Mouse (Mus musculus) intestine, embryonic 15.5 days (tissue): ENCODE results near the gene Wap. TPM values are rescaled to one million over a fixed set of nuclear protein-coding genes. Genes with fewer than 3 reads are reported as not detected.

Source experiments
- ATAC-seq: fragments of 200-750 bp; cut with Nextera tagmentation; 2 replicates; pipeline ENCODE4 v1.8.0; 2017; ENCODE audit warnings: moderate TSS enrichment, moderate library complexity
- H3K27ac ChIP-seq: fragments of 300-500 bp; sonication (generic); 2 replicates; pipeline ENCODE4 v1.5.1; 2015; ENCODE audit warnings: mild to moderate bottlenecking, inconsistent platforms
- H3K27me3 ChIP-seq: fragments of 300-500 bp; sonication (generic); replicated peaks from 2 replicates; pipeline ENCODE4 v1.6.1; 2015; ENCODE audit warnings: inconsistent platforms
- H3K36me3 ChIP-seq: fragments of 300-500 bp; sonication (generic); 2 replicates; pipeline ENCODE4 v1.6.1; 2015; ENCODE audit warnings: inconsistent platforms
- H3K4me1 ChIP-seq: fragments of 300-500 bp; sonication (generic); replicated peaks from 2 replicates; pipeline ENCODE4 v1.6.1; 2015; ENCODE audit warnings: inconsistent platforms
- H3K4me2 ChIP-seq: fragments of 300-500 bp; sonication (generic); replicated peaks from 2 replicates; pipeline ENCODE4 v1.6.1; 2015; ENCODE audit warnings: mild to moderate bottlenecking, inconsistent platforms
- H3K4me3 ChIP-seq: fragments of 300-500 bp; sonication (generic); replicated peaks from 2 replicates; pipeline ENCODE4 v1.5.1; 2015; ENCODE audit warnings: inconsistent platforms
- H3K9ac ChIP-seq: fragments of 300-500 bp; sonication (generic); 2 replicates; pipeline ENCODE4 v1.6.1; 2015; ENCODE audit warnings: inconsistent platforms
- H3K9me3 ChIP-seq: fragments of 300-500 bp; sonication (generic); 2 replicates; pipeline ENCODE4 v1.6.1; 2016; ENCODE audit warnings: inconsistent platforms
- WGBS: fragments of 180-500 bp; shearing (Covaris S2); methylation state at CpG from one replicate; pipeline ENCODE4 v1.1.7; 2015; 5-methylcytosine and 5-hydroxymethylcytosine counted together
- polyA plus RNA-seq: library from polyadenylated mRNA; unstranded; fragments of >200 nt; fragmentation: Nextera tagmentation; extraction: Ambion mirVana; gene quantifications from 2 replicates; pipeline ENCODE4 v1.2.1, GENCODE M21; 2015

The Wap gene
- not detected in 2 replicates for polyA plus RNA-seq

DNA sequence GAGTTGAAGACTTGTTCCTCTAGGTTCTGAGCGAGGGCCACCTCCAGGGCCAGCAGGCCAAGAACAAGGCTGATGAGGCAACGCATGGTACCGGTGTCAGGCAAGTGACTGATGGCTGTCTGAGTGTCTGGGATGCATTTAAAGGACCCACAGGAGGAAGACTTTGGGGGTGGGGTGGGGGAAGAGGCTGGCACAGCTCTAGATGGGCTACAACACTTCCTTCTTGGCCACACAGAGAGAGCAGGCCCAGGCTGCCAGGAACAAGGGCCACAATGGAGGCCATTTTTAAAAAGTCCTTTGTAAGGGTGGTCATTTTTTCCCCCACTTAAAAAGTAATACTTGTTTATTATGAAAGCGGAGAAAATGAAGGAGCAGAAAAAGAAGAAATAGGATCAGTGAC lies at the start of gene Wap:
Wap (minus strand) TSS at position 101 of the 400 bp plus-strand sequence.
- no peak for ATAC-seq
- H3K4me3 ChIP-seq = no peak within 1 kb of the TSS
- WGBS = 88% methylated on average over 4 of the region's 4 CpGs

DNA sequence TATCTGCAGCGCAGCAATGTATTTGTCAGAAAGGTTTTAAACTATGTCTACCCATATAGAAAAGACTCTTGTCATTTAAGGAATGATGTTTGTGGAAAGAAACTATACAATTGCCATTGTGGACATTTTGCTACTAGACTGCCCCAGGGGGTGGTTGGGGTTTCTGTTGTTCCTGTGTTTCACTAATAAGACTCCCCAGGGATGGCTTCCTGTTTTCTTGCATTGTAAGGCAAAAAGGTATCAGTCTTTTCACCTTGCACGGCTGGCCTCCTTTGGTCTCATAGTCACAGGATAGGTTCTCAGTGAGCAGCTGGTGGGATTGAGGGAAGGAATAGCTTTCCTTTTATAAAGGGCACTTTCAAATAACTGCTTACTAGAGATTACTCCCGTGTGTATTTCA lies 46.3 kb upstream of the Wap start:
- Histone ChIP-seq H3K9ac (no peak overlapping the region), H3K9me3 (no peaks in the 10 kb centered on the region), H3K4me3 (no peak overlapping the region), H3K27ac (no peak overlapping the region), H3K4me1 (0 out of 2 replicates have a peak, but pooled peaks cover under 1% of the 10 kb centered on the region), H3K4me2 (no peak overlapping the region), H3K27me3 (no peaks in the 10 kb centered on the region), H3K36me3 (no peaks in the 10 kb centered on the region)
- WGBS = 77% methylated on average over 3 of the region's 3 CpGs
- no peak for ATAC-seq

More for the DNA sequence above, at the start of gene Wap:
- Histone ChIP-seq H3K36me3 (no peaks in the 10 kb centered on the region), H3K9me3 (no peaks in the 10 kb centered on the region), H3K27me3 (no peaks in the 10 kb centered on the region), H3K4me2 (no peak within 1 kb of the TSS), H3K4me1 (no peaks in the 10 kb centered on the region), H3K27ac (no peak within 1 kb of the TSS), H3K9ac (no peak within 1 kb of the TSS)

DNA sequence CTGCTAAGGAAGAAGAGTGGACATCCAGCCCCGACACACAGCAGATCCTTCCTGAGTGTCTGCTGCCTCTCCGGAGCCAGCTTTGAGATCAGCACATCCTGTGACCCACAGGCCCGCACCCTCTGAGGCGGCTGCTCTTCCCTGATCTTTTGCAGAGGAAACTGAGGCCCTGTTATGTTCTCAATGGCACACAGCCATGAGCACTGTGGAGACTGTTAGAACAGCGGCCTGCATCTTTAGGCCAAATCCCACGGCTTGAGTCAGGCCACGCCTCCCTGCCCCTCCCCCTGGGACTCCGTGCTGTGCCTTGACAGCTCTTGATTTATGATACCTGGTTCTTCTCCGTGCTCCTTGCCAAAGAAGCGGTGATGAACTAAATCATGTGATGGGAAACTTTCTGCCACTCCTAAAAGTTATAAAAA lies 42.0 kb upstream of the Wap start:
- peak overlapping the region; percentile 48 for H3K4me2 ChIP-seq
- 0 out of 2 replicates have a peak, but pooled peaks cover 6% of the 10 kb centered on the region for H3K4me1 ChIP-seq
- H3K36me3 ChIP-seq = no peaks in the 10 kb centered on the region
- peak; percentile 88 for ATAC-seq
- no peak overlapping the region for H3K4me3 ChIP-seq
- H3K9me3 ChIP-seq = no peaks in the 10 kb centered on the region
- H3K27me3 ChIP-seq = no peaks in the 10 kb centered on the region
- 12% methylated on average over 10 of the region's 10 CpGs for WGBS
- H3K27ac ChIP-seq = peak overlapping the region; percentile 64; the same call in 1 of the 2 replicates
- 0 out of 2 replicates have a peak overlapping the region, but pooled peaks have one; percentile 26 for H3K9ac ChIP-seq

DNA sequence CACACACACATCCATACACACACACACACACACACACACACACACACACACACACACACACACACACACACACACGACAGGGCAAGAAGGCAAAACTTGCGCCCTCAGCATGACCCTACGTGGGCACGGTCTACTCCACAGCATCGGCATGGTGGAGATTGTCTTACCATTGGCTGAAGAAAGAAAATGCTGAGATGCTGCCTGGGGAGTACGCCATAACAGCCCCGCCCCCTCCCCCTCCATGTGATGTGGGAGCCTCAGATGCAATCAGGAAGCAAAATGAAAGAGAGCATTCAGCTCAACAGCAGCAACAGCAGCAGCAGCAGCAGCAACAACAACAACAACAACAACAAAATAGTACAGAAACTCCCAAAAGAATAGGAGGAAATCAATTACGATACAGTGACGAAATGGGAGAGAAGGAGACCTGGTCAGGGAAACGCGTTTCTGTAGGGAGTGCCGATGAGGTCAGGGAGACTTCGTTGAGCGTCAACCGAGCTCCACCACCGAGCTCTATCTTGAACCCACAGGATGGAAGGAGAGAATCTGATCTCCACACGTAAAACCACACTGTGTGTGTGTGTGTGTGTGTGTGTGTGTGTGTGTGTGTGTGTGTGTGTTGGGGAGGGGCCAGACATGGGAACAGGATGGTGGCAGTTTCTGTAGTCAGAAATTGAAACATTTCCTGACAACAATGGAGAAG lies 41.4 kb upstream of the Wap start:
- Histone ChIP-seq H3K9me3 (no peaks in the 10 kb centered on the region), H3K4me1 (0 out of 2 replicates have a peak, but pooled peaks cover 6% of the 10 kb centered on the region), H3K4me3 (no peak overlapping the region), H3K9ac (0 out of 2 replicates have a peak overlapping the region, but pooled peaks have one; percentile 26), H3K27me3 (no peaks in the 10 kb centered on the region), H3K27ac (peak overlapping the region; percentile 64; the same call in 1 of the 2 replicates), H3K4me2 (peak overlapping the region; percentile 48), H3K36me3 (no peaks in the 10 kb centered on the region)
- ATAC-seq = peak; percentile 35; the same call in 1 of the 2 replicates
- WGBS = 56% methylated on average over 17 of the region's 17 CpGs

DNA sequence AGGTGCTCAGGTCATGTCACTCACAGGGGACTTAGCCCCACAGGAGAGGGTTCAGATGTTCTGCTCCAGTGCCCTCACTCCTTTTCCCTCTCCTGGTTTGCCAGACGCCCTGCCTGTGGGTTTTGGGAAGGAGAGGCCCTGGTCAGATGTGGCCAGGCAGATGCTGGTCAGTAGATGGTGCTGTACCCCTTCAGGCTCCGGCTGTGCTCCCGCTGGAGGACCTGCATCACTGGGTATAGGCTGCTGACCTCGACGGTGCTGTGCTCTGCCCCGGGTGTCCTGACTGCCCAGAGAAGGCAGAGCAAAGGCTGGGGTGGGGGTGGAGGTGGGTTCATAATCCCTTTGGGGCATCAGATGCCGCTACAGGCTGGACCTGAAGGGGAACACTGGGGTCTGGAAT lies 39.1 kb upstream of the Wap start:
- Histone ChIP-seq H3K27me3 (no peaks in the 10 kb centered on the region), H3K4me2 (no peak overlapping the region), H3K9me3 (no peaks in the 10 kb centered on the region), H3K9ac (no peak overlapping the region), H3K4me1 (0 out of 2 replicates have a peak, but pooled peaks cover 6% of the 10 kb centered on the region), H3K4me3 (no peak overlapping the region), H3K27ac (no peak overlapping the region), H3K36me3 (no peaks in the 10 kb centered on the region)
- 32% methylated on average over 7 of the region's 7 CpGs for WGBS
- ATAC-seq = no peak

DNA sequence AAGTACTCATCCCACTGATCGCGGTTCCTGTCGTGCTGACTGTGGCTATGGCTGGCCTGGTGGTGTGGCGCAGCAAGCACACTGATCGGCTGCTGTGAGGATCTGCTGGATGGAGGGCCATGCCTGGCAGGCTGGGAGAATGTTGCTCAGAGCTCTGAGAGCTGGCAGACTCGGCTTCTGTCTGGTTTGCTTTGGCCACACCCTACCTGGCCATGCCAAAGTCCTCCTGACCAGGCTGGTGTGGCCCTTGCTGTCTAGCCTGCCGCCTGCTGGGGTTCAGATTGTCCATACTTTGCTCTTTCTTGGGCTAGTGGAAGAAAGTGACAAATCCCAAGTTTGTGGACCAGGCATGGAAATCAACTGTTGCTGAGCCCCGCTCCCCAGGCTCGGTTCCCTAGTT lies 38.2 kb upstream of the Wap start:
- Histone ChIP-seq H3K27me3 (no peaks in the 10 kb centered on the region), H3K9ac (no peak overlapping the region), H3K36me3 (no peaks in the 10 kb centered on the region), H3K4me3 (no peak overlapping the region), H3K4me1 (0 out of 2 replicates have a peak, but pooled peaks cover 6% of the 10 kb centered on the region), H3K27ac (no peak overlapping the region), H3K9me3 (no peaks in the 10 kb centered on the region), H3K4me2 (no peak overlapping the region)
- ATAC-seq = no peak
- WGBS = 82% methylated on average over 9 of the region's 9 CpGs

DNA sequence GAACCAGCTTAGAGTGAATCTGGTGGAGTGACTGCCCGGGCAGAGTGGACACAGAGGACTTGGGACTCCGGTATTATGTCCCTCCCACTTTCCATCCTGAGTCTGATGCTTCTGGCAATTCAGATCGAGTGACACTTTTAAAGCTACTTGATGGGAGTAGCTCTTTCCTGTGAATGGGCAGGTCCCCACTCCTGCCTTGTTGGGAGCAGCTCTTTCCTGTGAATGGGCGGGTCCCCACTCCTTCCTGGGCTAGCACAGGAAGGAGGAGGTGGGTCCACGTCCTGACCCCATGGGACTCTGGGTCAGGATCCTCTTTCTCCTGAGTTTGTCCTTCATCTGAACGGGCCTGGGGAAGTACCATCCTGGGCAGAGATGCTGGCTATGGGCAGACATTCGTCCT lies 37.0 kb upstream of the Wap start:
- no peaks in the 10 kb centered on the region for H3K27me3 ChIP-seq
- no peak overlapping the region for H3K4me3 ChIP-seq
- ATAC-seq = no peak
- WGBS = 58% methylated on average over 7 of the region's 7 CpGs
- H3K4me2 ChIP-seq = no peak overlapping the region
- H3K9ac ChIP-seq = no peak overlapping the region
- no peaks in the 10 kb centered on the region for H3K36me3 ChIP-seq
- H3K27ac ChIP-seq = no peak overlapping the region
- H3K4me1 ChIP-seq = 0 out of 2 replicates have a peak, but pooled peaks cover 6% of the 10 kb centered on the region
- H3K9me3 ChIP-seq = no peaks in the 10 kb centered on the region

DNA sequence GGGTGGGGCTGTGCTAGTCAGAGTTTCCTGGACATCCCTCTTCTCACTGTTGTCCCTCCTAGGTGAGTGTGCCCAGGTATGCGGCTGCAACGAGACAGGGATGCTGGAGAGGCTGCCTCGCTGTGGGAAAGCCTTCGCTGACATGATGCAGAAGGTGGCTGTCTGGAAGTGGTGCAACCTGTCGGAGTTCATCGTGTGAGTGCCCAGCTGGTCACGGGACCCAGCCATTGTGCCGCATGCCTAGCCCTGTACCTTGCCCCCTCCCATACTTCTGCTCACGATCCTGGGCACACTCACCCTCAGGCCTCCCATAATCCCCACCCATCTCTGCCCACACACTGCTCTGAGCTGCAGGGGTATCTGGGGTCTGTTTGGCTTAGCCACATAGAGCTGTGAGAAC lies 36.3 kb upstream of the Wap start:
- Histone ChIP-seq H3K4me2 (no peak overlapping the region), H3K9ac (no peak overlapping the region), H3K4me1 (0 out of 2 replicates have a peak, but pooled peaks cover 5% of the 10 kb centered on the region), H3K9me3 (no peaks in the 10 kb centered on the region), H3K36me3 (no peaks in the 10 kb centered on the region), H3K27me3 (no peaks in the 10 kb centered on the region), H3K27ac (no peak overlapping the region), H3K4me3 (no peak overlapping the region)
- 81% methylated on average over 9 of the region's 9 CpGs for WGBS
- no peak for ATAC-seq

DNA sequence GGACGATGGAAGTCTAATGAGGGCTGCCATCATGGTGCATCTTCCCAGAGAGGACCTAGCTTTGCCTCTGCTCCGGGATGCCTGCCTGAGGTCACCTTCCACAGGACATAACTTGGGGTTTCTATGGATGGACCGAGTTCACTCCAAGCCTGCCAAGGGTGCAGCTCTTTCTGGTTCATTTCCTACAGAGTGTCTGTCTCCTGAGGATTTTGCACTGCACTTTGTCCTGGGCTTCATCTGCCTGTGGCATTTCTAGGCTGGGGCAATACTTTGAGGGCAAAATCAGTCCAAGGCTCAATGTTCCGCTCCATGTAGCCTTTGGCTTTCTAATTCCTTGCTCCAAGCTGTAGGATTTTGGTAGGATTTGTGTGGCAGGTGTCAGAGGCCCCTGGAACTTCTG lies 32.4 kb upstream of the Wap start:
- Histone ChIP-seq H3K9ac (no peak overlapping the region), H3K4me1 (no peaks in the 10 kb centered on the region), H3K27me3 (no peaks in the 10 kb centered on the region), H3K4me3 (no peak overlapping the region), H3K4me2 (no peak overlapping the region), H3K36me3 (no peaks in the 10 kb centered on the region), H3K9me3 (no peaks in the 10 kb centered on the region), H3K27ac (no peak overlapping the region)
- no peak for ATAC-seq
- 87% methylated on average over 4 of the region's 4 CpGs for WGBS

DNA sequence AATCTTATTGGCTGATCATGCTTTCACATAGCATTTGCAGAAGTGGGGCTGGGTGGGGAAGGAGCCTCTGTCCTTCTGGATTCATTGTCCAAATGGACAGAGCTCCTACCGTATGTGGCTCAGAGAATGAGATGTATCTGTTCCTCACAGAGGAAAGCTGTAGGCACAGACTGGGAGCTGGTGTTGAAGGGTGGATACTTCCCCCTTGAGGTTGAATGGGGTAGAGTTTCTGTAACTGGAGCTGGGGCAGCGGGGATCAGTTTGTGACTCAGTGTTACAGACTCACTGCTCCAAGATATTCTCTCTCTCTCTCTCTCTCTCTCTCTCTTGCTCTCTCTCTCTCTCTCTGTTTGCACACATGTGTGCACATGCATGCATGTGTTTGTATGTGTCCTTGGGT lies 31.6 kb upstream of the Wap start:
- WGBS = 47% methylated on average over 2 of the region's 2 CpGs

DNA sequence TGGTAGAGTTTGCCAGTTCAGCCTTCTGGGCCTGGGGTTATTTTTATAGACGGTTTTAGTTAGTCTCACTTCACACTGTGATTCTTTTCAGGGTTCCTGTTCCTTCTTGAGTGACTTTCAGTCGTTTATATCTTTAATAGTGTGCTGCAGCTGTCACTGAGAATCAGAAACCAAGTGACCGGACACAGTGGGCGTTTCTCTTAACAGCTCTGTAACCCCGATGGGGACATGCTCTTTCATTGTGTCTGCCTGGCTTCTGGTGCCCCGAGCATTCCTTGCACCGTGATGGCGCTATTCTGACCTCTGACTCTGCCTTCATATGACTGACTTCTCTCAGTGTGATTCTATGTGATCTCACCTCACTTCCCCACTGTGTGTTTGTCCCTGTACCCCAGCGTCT lies 30.6 kb upstream of the Wap start:
- WGBS = 60% methylated on average over 9 of the region's 9 CpGs
- Histone ChIP-seq H3K9me3 (no peaks in the 10 kb centered on the region), H3K4me1 (no peaks in the 10 kb centered on the region), H3K4me2 (no peak overlapping the region), H3K9ac (no peak overlapping the region), H3K4me3 (no peak overlapping the region), H3K27me3 (no peaks in the 10 kb centered on the region), H3K36me3 (no peaks in the 10 kb centered on the region), H3K27ac (no peak overlapping the region)
- ATAC-seq = no peak

More for the DNA sequence above, 31.6 kb upstream of the Wap start:
- Histone ChIP-seq H3K4me3 (no peak overlapping the region), H3K9me3 (no peaks in the 10 kb centered on the region), H3K4me2 (no peak overlapping the region), H3K9ac (no peak overlapping the region), H3K4me1 (no peaks in the 10 kb centered on the region), H3K27ac (no peak overlapping the region), H3K27me3 (no peaks in the 10 kb centered on the region), H3K36me3 (no peaks in the 10 kb centered on the region)
- no peak for ATAC-seq

DNA sequence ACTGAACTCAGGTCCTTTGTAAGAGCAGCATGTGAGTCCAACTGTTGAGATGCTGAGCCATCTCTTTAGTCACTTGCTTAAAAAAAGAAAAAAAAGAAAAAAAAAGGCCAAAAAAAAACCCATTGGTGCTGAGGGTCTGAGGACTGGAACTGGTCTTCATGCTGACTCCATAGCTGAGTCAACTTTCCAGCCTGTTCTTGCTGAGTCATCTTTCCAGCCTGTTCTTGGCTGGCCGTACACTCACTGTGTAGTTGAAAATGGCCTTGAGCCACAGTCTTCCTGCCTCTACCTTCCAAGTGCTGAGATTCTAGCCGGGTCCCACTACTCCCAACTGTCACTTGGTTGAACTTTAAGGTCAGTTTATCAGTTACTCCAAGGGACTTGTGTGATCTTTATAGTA lies 28.2 kb upstream of the Wap start:
- no peak overlapping the region for H3K4me2 ChIP-seq
- H3K9me3 ChIP-seq = no peaks in the 10 kb centered on the region
- no peaks in the 10 kb centered on the region for H3K36me3 ChIP-seq
- no peak overlapping the region for H3K9ac ChIP-seq
- no peak overlapping the region for H3K27ac ChIP-seq
- H3K27me3 ChIP-seq = no peaks in the 10 kb centered on the region
- no peaks in the 10 kb centered on the region for H3K4me1 ChIP-seq
- no peak for ATAC-seq
- WGBS = 93% methylated on average over 2 of the region's 2 CpGs
- no peak overlapping the region for H3K4me3 ChIP-seq

DNA sequence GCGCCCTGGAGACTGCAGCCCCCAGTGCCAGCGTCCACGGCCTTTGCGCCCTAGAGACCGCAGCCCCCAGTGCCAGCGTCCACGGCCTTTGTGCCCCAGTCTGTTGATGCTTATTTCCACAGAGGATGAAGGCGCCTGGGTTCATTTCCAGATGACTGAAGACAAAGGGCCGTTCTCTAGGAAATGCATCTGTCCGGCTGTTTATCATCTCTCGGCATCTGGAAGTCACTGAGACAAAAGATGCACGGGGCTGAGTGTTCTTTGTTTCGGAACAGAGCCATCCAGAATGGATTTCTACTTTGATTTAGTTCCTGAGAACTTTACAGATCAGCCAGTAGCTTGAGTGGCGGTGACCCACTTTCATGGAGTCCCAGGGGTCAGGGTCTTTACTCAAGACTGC lies 22.8 kb upstream of the Wap start:
- H3K36me3 ChIP-seq = no peaks in the 10 kb centered on the region
- ATAC-seq = no peak
- H3K4me1 ChIP-seq = no peaks in the 10 kb centered on the region
- no peaks in the 10 kb centered on the region for H3K9me3 ChIP-seq
- H3K27me3 ChIP-seq = no peaks in the 10 kb centered on the region
- H3K27ac ChIP-seq = no peak overlapping the region
- no peak overlapping the region for H3K9ac ChIP-seq
- H3K4me2 ChIP-seq = no peak overlapping the region
- 72% methylated on average over 14 of the region's 14 CpGs for whole genome bisulfite sequencing
- no peak overlapping the region for H3K4me3 ChIP-seq
